Mouse (Mus musculus) stomach, embryonic 16.5 days (tissue): ENCODE data around the gene Kdelr2. TPM values are rescaled to one million over a fixed set of nuclear protein-coding genes. Genes with fewer than 3 reads are reported as not detected.

ENCODE experiments used
- polyA plus RNA-seq: library from polyadenylated mRNA; unstranded; fragments of >200 nt; fragmentation: Nextera tagmentation; extraction: Ambion mirVana; gene quantifications from 2 replicates; pipeline ENCODE4 v1.2.1, GENCODE M21; 2015

The Kdelr2 gene
- polyA plus RNA-seq, 1 experiment from 2014 or later: 364 TPM

Other genes starting within 250 kb of the Kdelr2 start
- gene Rbak, start 223.1 kb upstream of the Kdelr2 start, polyA plus RNA-seq: 9.3 and 10.3 TPM in 2 replicates
- gene Spdye4b, start 222.8 kb upstream of the Kdelr2 start, polyA plus RNA-seq: not detected in 2 replicates
- gene Spdye4a, start 176.9 kb upstream of the Kdelr2 start, polyA plus RNA-seq: not detected in 2 replicates
- 11.3 and 12.9 TPM in 2 replicates for gene Zfp12, start 168.7 kb upstream of the Kdelr2 start, polyA plus RNA-seq
- 0.60 and 0.74 TPM in 2 replicates for gene Zfp316, start 133.8 kb upstream of the Kdelr2 start, polyA plus RNA-seq
- gene Zfp853, start 110.2 kb upstream of the Kdelr2 start, polyA plus RNA-seq: 0.10 TPM in 1 of 2 replicates, not detected in the other
- 24.4 and 26.1 TPM in 2 replicates for gene E130309D02Rik, start 88.5 kb upstream of the Kdelr2 start, polyA plus RNA-seq
- gene Zdhhc4, start 74.6 kb upstream of the Kdelr2 start, polyA plus RNA-seq: 63.6 and 71.9 TPM in 2 replicates
- gene Grid2ip, start 46.5 kb upstream of the Kdelr2 start, polyA plus RNA-seq: 2.9 and 4.5 TPM in 2 replicates
- gene Daglb, start 60.7 kb downstream of the Kdelr2 start, polyA plus RNA-seq: 10.3 and 11.5 TPM in 2 replicates
- gene Rac1, start 124.2 kb downstream of the Kdelr2 start, polyA plus RNA-seq: 195 and 223 TPM in 2 replicates
- gene Cyth3, start 218.6 kb downstream of the Kdelr2 start, polyA plus RNA-seq: 61.8 and 74.0 TPM in 2 replicates